Mouse (Mus musculus): Measurements from ENCODE around the gene Lrch4. TPM values are rescaled to one million over a fixed set of nuclear protein-coding genes. Genes with fewer than 3 reads are reported as not detected.

Lrch4 gene
- polyA plus RNA-seq, 1 experiment, result 108 TPM

- no peak overlapping the region for H3K27ac ChIP-seq (ENCODE audit: control insufficient read depth, insufficient read depth, low read depth, low read length, poor library complexity)
- peaks cover 7% of the 10 kb centered on the region for H3K4me1 ChIP-seq (ENCODE audit: control insufficient read depth, insufficient read depth, low read length)
- no peak for TF ChIP-seq CTCF (IDR thresholded peaks at IDR 0.05; ENCODE audit: control insufficient read depth, insufficient read depth, low read length)
- no peak overlapping the region for H3K4me3 ChIP-seq (replicated peaks; ENCODE audit: control insufficient read depth, low read depth, low read length)
- 82% methylated on average over 9 of the region's 9 CpGs for WGBS
These were observed 61.6 kb downstream of the Lrch4 start for GRCm38 (mm10) chr5:137690531-137690930.

Other genes starting within 250 kb of the Lrch4 start
- gene Zan, start 152.1 kb upstream of the Lrch4 start, polyA plus RNA-seq (2011; ENCODE audit: insufficient read depth, insufficient read length, low replicate concordance, missing spikeins), result not detected in 2 replicates
- gene Pop7, start 126.6 kb upstream of the Lrch4 start, polyA plus RNA-seq (2011; ENCODE audit: insufficient read depth, insufficient read length, low replicate concordance, missing spikeins), result 22.1 and 32.2 TPM in 2 replicates
- gene Gigyf1, start 110.6 kb upstream of the Lrch4 start, polyA plus RNA-seq (2011; ENCODE audit: insufficient read depth, insufficient read length, low replicate concordance, missing spikeins), result 57.6 and 80.1 TPM in 2 replicates
- not detected in 2 replicates for gene Epo, start 95.9 kb upstream of the Lrch4 start, polyA plus RNA-seq (2011; ENCODE audit: insufficient read depth, insufficient read length, low replicate concordance, missing spikeins)
- gene Gnb2, start 95.6 kb upstream of the Lrch4 start, polyA plus RNA-seq (2011; ENCODE audit: insufficient read depth, insufficient read length, low replicate concordance, missing spikeins), result 294 and 476 TPM in 2 replicates
- gene Actl6b, start 75.6 kb upstream of the Lrch4 start, polyA plus RNA-seq (2011; ENCODE audit: insufficient read depth, insufficient read length, low replicate concordance, missing spikeins), result not detected in 2 replicates
- gene Tfr2, start 59.3 kb upstream of the Lrch4 start, polyA plus RNA-seq (2011; ENCODE audit: insufficient read depth, insufficient read length, low replicate concordance, missing spikeins), result 25.9 and 51.0 TPM in 2 replicates
- 25.4 and 29.1 TPM in 2 replicates for gene Mospd3, start 28.1 kb upstream of the Lrch4 start, polyA plus RNA-seq (2011; ENCODE audit: insufficient read depth, insufficient read length, low replicate concordance, missing spikeins)
- 17.2 and 23.4 TPM in 2 replicates for gene Pcolce, start 15.3 kb upstream of the Lrch4 start, polyA plus RNA-seq (2011; ENCODE audit: insufficient read depth, insufficient read length, low replicate concordance, missing spikeins)
- 0.41 TPM in 1 of 2 replicates, not detected in the other for gene Fbxo24, start 119 bp upstream of the Lrch4 start, polyA plus RNA-seq (2011; ENCODE audit: insufficient read depth, insufficient read length, low replicate concordance, missing spikeins)
- 24.9 and 41.6 TPM in 2 replicates for gene Gm20605, start 54 bp downstream of the Lrch4 start, polyA plus RNA-seq (2011; ENCODE audit: insufficient read depth, insufficient read length, low replicate concordance, missing spikeins)
- 65.6 and 161 TPM in 2 replicates for gene Sap25, start 12.2 kb downstream of the Lrch4 start, polyA plus RNA-seq (2011; ENCODE audit: insufficient read depth, insufficient read length, low replicate concordance, missing spikeins)
- 0.77 TPM in 1 of 2 replicates, not detected in the other for gene Irs3, start 16.6 kb downstream of the Lrch4 start, polyA plus RNA-seq (2011; ENCODE audit: insufficient read depth, insufficient read length, low replicate concordance, missing spikeins)
- 33.1 and 50.5 TPM in 2 replicates for gene Agfg2, start 55.6 kb downstream of the Lrch4 start, polyA plus RNA-seq (2011; ENCODE audit: insufficient read depth, insufficient read length, low replicate concordance, missing spikeins)
- gene Nyap1, start 112.5 kb downstream of the Lrch4 start, polyA plus RNA-seq (2011; ENCODE audit: insufficient read depth, insufficient read length, low replicate concordance, missing spikeins), result 1.2 and 1.9 TPM in 2 replicates
- gene Tsc22d4, start 116.6 kb downstream of the Lrch4 start, polyA plus RNA-seq (2011; ENCODE audit: insufficient read depth, insufficient read length, low replicate concordance, missing spikeins), result 143 and 144 TPM in 2 replicates
- gene Ppp1r35, start 149.7 kb downstream of the Lrch4 start, polyA plus RNA-seq (2011; ENCODE audit: insufficient read depth, insufficient read length, low replicate concordance, missing spikeins), result 52.6 and 130 TPM in 2 replicates
- 25.6 and 45.6 TPM in 2 replicates for gene Mepce, start 158.5 kb downstream of the Lrch4 start, polyA plus RNA-seq (2011; ENCODE audit: insufficient read depth, insufficient read length, low replicate concordance, missing spikeins)
- gene Zcwpw1, start 158.7 kb downstream of the Lrch4 start, polyA plus RNA-seq (2011; ENCODE audit: insufficient read depth, insufficient read length, low replicate concordance, missing spikeins), result 9.5 and 18.7 TPM in 2 replicates
- gene Pilra, start 207.2 kb downstream of the Lrch4 start, polyA plus RNA-seq (2011; ENCODE audit: insufficient read depth, insufficient read length, low replicate concordance, missing spikeins), result 27.5 and 45.8 TPM in 2 replicates
- 12.3 and 32.6 TPM in 2 replicates for gene Pilrb1, start 229.0 kb downstream of the Lrch4 start, polyA plus RNA-seq (2011; ENCODE audit: insufficient read depth, insufficient read length, low replicate concordance, missing spikeins)
- gene Pilrb2, start 242.7 kb downstream of the Lrch4 start, polyA plus RNA-seq (2011; ENCODE audit: insufficient read depth, insufficient read length, low replicate concordance, missing spikeins), result 30.9 and 80.6 TPM in 2 replicates